In genomic region chr6:71211917-71212316, GRCm38 (mm10) we compare ENCODE assay signal across 32 mouse cellular contexts. TPM values are rescaled to one million over a fixed set of nuclear protein-coding genes. Genes with fewer than 3 reads are reported as not detected.
DNase-seq lines count a peak whose midpoint lies in the region; ATAC-seq and TF ChIP-seq lines count a peak whose summit lies in the region.
"Had no signal": no experiment of that assay in that cellular context is flagged by ENCODE, and none has a peak within 500 bp of the region (broad histone marks: within the 10 kb centered on the region; RNA-seq: fewer than 3 reads in every experiment).

No protein-coding gene starts in this region.

- peak; percentile 72 for ATAC-seq in heart, postnatal 0 days (ENCODE audit: insufficient read depth, low read depth)
- no peak for ATAC-seq in liver, postnatal 0 days
- ATAC-seq: activated CD4-positive, CD25-positive, alpha-beta regulatory T cell, adult 4 months; CD4-positive, CD25-positive, alpha-beta regulatory T cell, adult 4 months; inflammation-experienced regulatory T-cells, adult 6 months; liver, embryonic 12.5 days had no signal

- no peaks in the 10 kb centered on the region for H3K9me3 ChIP-seq in MEL (replicated peaks; ENCODE audit: insufficient read depth, low read length)
- H3K9me3 ChIP-seq in heart, postnatal 0 days (replicated peaks; ENCODE audit: control insufficient read depth, low read length) = 0 out of 2 replicates have a peak, but pooled peaks cover 5% of the 10 kb centered on the region
- H3K9me3 ChIP-seq in liver, postnatal 0 days (ENCODE audit: low read length) = no peaks in the 10 kb centered on the region
- H3K9me3 ChIP-seq: embryonic facial prominence, embryonic 12.5 days; hindbrain, embryonic 15.5 days; liver, embryonic 12.5 days had no signal

- TF ChIP-seq POLR2A in MEL (IDR thresholded peaks at IDR 0.05; ENCODE audit: control insufficient read depth in 1 of 2, insufficient read depth in 1 of 2, low read depth in 1 of 2, low read length in 2 of 2, poor library complexity in 1 of 2) = no peak
- no peak for TF ChIP-seq POLR2A in brain, embryonic 14.5 days (IDR thresholded peaks at IDR 0.05; ENCODE audit: borderline replicate concordance, extremely low read depth, insufficient read depth, insufficient read length, poor library complexity, severe bottlenecking)

- H3K4me3 ChIP-seq in MEL (ENCODE audit: control insufficient read depth in 1 of 2, insufficient read depth in 1 of 2, low read depth in 2 of 2, low read length in 2 of 2) = no peak overlapping the region
- H3K4me3 ChIP-seq in heart, postnatal 0 days (ENCODE audit: low read depth, low read length) = no peak overlapping the region
- H3K4me3 ChIP-seq in liver, postnatal 0 days (ENCODE audit: low read depth, low read length) = no peak overlapping the region
- H3K4me3 ChIP-seq: embryonic facial prominence, embryonic 12.5 days; hindbrain, embryonic 15.5 days; layer of hippocampus, adult 2 months; liver, embryonic 12.5 days had no signal

- no peak for TF ChIP-seq CTCF in MEL (IDR thresholded peaks at IDR 0.05 in 2 of 3, conservative IDR thresholded peaks at IDR 0.05 in 1 of 3; ENCODE audit: control insufficient read depth in 1 of 3, insufficient read depth in 1 of 3, low read depth in 2 of 3, low read length in 3 of 3, poor library complexity in 1 of 3, severe bottlenecking in 1 of 3)
- no peak for TF ChIP-seq CTCF in brain, embryonic 14.5 days (IDR thresholded peaks at IDR 0.05; ENCODE audit: borderline replicate concordance, extremely low read depth, insufficient read depth, insufficient read length)
- TF ChIP-seq CTCF in heart, postnatal 0 days (IDR thresholded peaks at IDR 0.05; ENCODE audit: low read depth) = no peak
- TF ChIP-seq CTCF in liver, postnatal 0 days (IDR thresholded peaks at IDR 0.05; ENCODE audit: low read depth) = no peak

- no peak overlapping the region for H3K9ac ChIP-seq in MEL (ENCODE audit: control insufficient read depth, low read depth, low read length, poor library complexity, severe bottlenecking)
- H3K9ac ChIP-seq in heart, postnatal 0 days (replicated peaks; ENCODE audit: low read depth, low read length) = no peak overlapping the region
- no peak overlapping the region for H3K9ac ChIP-seq in liver, postnatal 0 days (replicated peaks)
- H3K9ac ChIP-seq: embryonic facial prominence, embryonic 12.5 days; hindbrain, embryonic 15.5 days; liver, embryonic 12.5 days had no signal

- no peak for TF ChIP-seq RAD21 in MEL (IDR thresholded peaks at IDR 0.05; ENCODE audit: low read depth, low read length)

- H3K4me1 ChIP-seq in MEL (ENCODE audit: control insufficient read depth in 1 of 2, insufficient read depth in 2 of 2, low read length in 2 of 2) = no peaks in the 10 kb centered on the region
- no peaks in the 10 kb centered on the region for H3K4me1 ChIP-seq in heart, postnatal 0 days (ENCODE audit: control insufficient read depth, insufficient read depth)
- H3K4me1 ChIP-seq in liver, postnatal 0 days (ENCODE audit: insufficient read depth) = peaks cover 4% of the 10 kb centered on the region; the same call in 1 of the 2 replicates
- H3K4me1 ChIP-seq: embryonic facial prominence, embryonic 12.5 days; hindbrain, embryonic 15.5 days; liver, embryonic 12.5 days had no signal

- no peak for TF ChIP-seq EP300 in MEL (IDR thresholded peaks at IDR 0.05; ENCODE audit: low read depth in 1 of 2, low read length in 2 of 2)
- no peak for TF ChIP-seq EP300 in heart, postnatal 0 days (IDR thresholded peaks at IDR 0.05; ENCODE audit: low read depth)
- TF ChIP-seq EP300 in liver, postnatal 0 days (IDR thresholded peaks at IDR 0.05; ENCODE audit: low read depth) = no peak

- no peak overlapping the region for H3K4me2 ChIP-seq in heart, postnatal 0 days (ENCODE audit: low read depth, low read length)
- no peak overlapping the region for H3K4me2 ChIP-seq in liver, postnatal 0 days (ENCODE audit: low read depth, low read length)
- H3K4me2 ChIP-seq: embryonic facial prominence, embryonic 12.5 days; hindbrain, embryonic 15.5 days; liver, embryonic 12.5 days had no signal

- intact Hi-C loops in heart, postnatal 25 days (cut with DNase I) = no loop called here

- no peak overlapping the region for H3K27ac ChIP-seq in MEL (ENCODE audit: control insufficient read depth, low read depth, low read length)
- H3K27ac ChIP-seq in heart, postnatal 0 days (ENCODE audit: low read depth) = no peak overlapping the region
- H3K27ac ChIP-seq in liver, postnatal 0 days (ENCODE audit: low read depth) = no peak overlapping the region
- H3K27ac ChIP-seq: embryonic facial prominence, embryonic 12.5 days; hindbrain, embryonic 15.5 days; layer of hippocampus, adult 2 months; liver, embryonic 12.5 days had no signal

- H3K27me3 ChIP-seq in MEL (ENCODE audit: control insufficient read depth in 1 of 2, insufficient read depth in 2 of 2, low read length in 2 of 2) = peaks cover 0 to 4% of the 10 kb centered on the region in 2 experiments; a peak in 1 of 4 replicates
- no peaks in the 10 kb centered on the region for H3K27me3 ChIP-seq in heart, postnatal 0 days (ENCODE audit: control insufficient read depth, insufficient read depth, low read length)
- H3K27me3 ChIP-seq in liver, postnatal 0 days (ENCODE audit: insufficient read depth, low read length) = no peaks in the 10 kb centered on the region
- H3K27me3 ChIP-seq: embryonic facial prominence, embryonic 12.5 days; hindbrain, embryonic 15.5 days; liver, embryonic 12.5 days had no signal

- WGBS in heart, postnatal 0 days = 12% methylated on average over 7 of the region's 7 CpGs
- WGBS in liver, postnatal 0 days (ENCODE audit: insufficient replicate concordance) = 47% methylated on average over 7 of the region's 7 CpGs

- no peaks in the 10 kb centered on the region for H3K36me3 ChIP-seq in MEL (ENCODE audit: control insufficient read depth in 1 of 2, insufficient read depth in 2 of 2, low read length in 2 of 2)
- H3K36me3 ChIP-seq in heart, postnatal 0 days (replicated peaks; ENCODE audit: control insufficient read depth, insufficient read depth, low read length) = peaks cover 33% of the 10 kb centered on the region
- H3K36me3 ChIP-seq in liver, postnatal 0 days (replicated peaks; ENCODE audit: insufficient read depth, low read length) = no peaks in the 10 kb centered on the region
- H3K36me3 ChIP-seq: embryonic facial prominence, embryonic 12.5 days; hindbrain, embryonic 15.5 days; liver, embryonic 12.5 days had no signal

- DNase-seq in heart, adult 18-20 months = peak; percentile 20 to 35
- no peak for DNase-seq in heart, postnatal 25 days (ENCODE audit: low spot score)
- DNase-seq in MEL (ENCODE audit: low read depth, low spot score) = peak; percentile 10
- DNase-seq in brain, embryonic 14.5 days (ENCODE audit: low read depth) = peak; percentile 34
- DNase-seq in heart, postnatal 0 days (ENCODE audit: low spot score) = peak; percentile 59
- DNase-seq in layer of hippocampus, postnatal 25 days (ENCODE audit: extremely low spot score in 1 of 2, low spot score in 1 of 2) = no peak
- no peak for DNase-seq in liver, postnatal 0 days
- DNase-seq: adrenal gland, adult 2 months; adrenal gland, postnatal 36 days; cerebellum, adult 8-10 months; cerebellum, postnatal 36 days; embryo, embryonic 11 days; gastrocnemius, postnatal 10 days; kidney, adult 2 months; kidney, postnatal 36 days; lung, adult 18-20 months; lung, postnatal 14 days; midbrain, embryonic 14.5 days; thymus, postnatal 4 days had no signal

- no peaks in the 10 kb centered on the region for H3K79me2 ChIP-seq in MEL (ENCODE audit: control insufficient read depth, insufficient read depth, low read length, poor library complexity)

TF ChIP-seq in MEL, 35 proteins besides CTCF, POLR2A, EP300 and RAD21 (continues in another document):
- no peak for TF ChIP-seq MAFK (IDR thresholded peaks at IDR 0.05; ENCODE audit: borderline replicate concordance, low read depth, low read length)
- no peak for TF ChIP-seq JUND (IDR thresholded peaks at IDR 0.05; ENCODE audit: low read depth, low read length)
- TF ChIP-seq ZNF384 (IDR thresholded peaks at IDR 0.05; ENCODE audit: low read depth, low read length) = no peak
- TF ChIP-seq MEF2A (IDR thresholded peaks at IDR 0.05; ENCODE audit: extremely low read depth, insufficient replicate concordance, low read depth, low read length, poor library complexity, severe bottlenecking) = no peak
- no peak for TF ChIP-seq MYC (IDR thresholded peaks at IDR 0.05; ENCODE audit: low read depth, low read length)
- TF ChIP-seq ZKSCAN1 (IDR thresholded peaks at IDR 0.05; ENCODE audit: low read depth, low read length) = no peak
- no peak for TF ChIP-seq ZMIZ1 (IDR thresholded peaks at IDR 0.05; ENCODE audit: low read depth, low read length)
- no peak for TF ChIP-seq HCFC1 (IDR thresholded peaks at IDR 0.05; ENCODE audit: low read depth, low read length)
- no peak for TF ChIP-seq SMC3 (IDR thresholded peaks at IDR 0.05; ENCODE audit: low read depth, low read length)
- no peak for TF ChIP-seq CHD1 (IDR thresholded peaks at IDR 0.05; ENCODE audit: low read depth, low read length)
- TF ChIP-seq BHLHE40 (IDR thresholded peaks at IDR 0.05; ENCODE audit: borderline replicate concordance, low read depth, low read length) = no peak
- no peak for TF ChIP-seq POLR2AphosphoS5 (IDR thresholded peaks at IDR 0.05; ENCODE audit: borderline replicate concordance, low read depth, low read length)

RNA-seq across cellular contexts. Expression of gene Fabp1, which starts 12.3 kb away (rescaled TPM):
- not detected for total RNA-seq in heart, adult 18-20 months (2021)
- total RNA-seq in heart, postnatal 25 days (2021) = not detected
- total RNA-seq in MEL (2012; rRNA removed) = not detected in 2 replicates
- not detected for polyA plus RNA-seq in MEL (2012; ENCODE audit: insufficient read depth in 1 of 2, insufficient read length in 2 of 2, low read depth in 1 of 2, low replicate concordance in 2 of 2, missing spikeins in 1 of 2)
- not detected in 2 replicates for polyA plus RNA-seq in brain, embryonic 14.5 days (2012; rRNA removed)
- not detected in 2 replicates for total RNA-seq in heart, postnatal 0 days (2014; rRNA removed; ENCODE audit: low replicate concordance)
- polyA plus RNA-seq in heart, postnatal 0 days (2015; fragmentation: Nextera tagmentation; extraction: Ambion mirVana) = 0.23 and 0.83 TPM in 2 replicates
- not detected for total RNA-seq in layer of hippocampus, postnatal 25 days (2021)
- polyA plus RNA-seq in liver, postnatal 0 days (2015; fragmentation: Nextera tagmentation; extraction: Ambion mirVana) = 6,645 and 7,607 TPM in 2 replicates
- total RNA-seq: hematopoietic stem cell, adult 5-6 weeks; layer of hippocampus, adult 2 months; layer of hippocampus, postnatal 14 days; left cerebral cortex, adult 8-10 months; left cerebral cortex, postnatal 36 days; monocyte, adult 5-6 weeks had no signal
- polyA plus RNA-seq: activated CD4-positive, CD25-positive, alpha-beta regulatory T cell, adult 4 months; adrenal gland, adult 2 months; CD4-positive, CD25-positive, alpha-beta regulatory T cell, adult 4 months; embryonic facial prominence, embryonic 12.5 days; inflammation-experienced regulatory T-cells, adult 6 months; midbrain, embryonic 14.5 days; neural tube, embryonic 14.5 days had no signal

RNA-seq across cellular contexts. Expression of gene Krcc1, which starts 59.6 kb away (rescaled TPM):
- total RNA-seq in heart, adult 18-20 months (2021) = 10 to 100 TPM; 60.6 to 63.9 TPM
- total RNA-seq in heart, postnatal 25 days (2021) = 10 to 100 TPM; 54.6 to 54.9 TPM
- 19.3 and 25.8 TPM in 2 replicates for total RNA-seq in MEL (2012; rRNA removed)
- polyA plus RNA-seq in MEL (2012; ENCODE audit: insufficient read depth in 1 of 2, insufficient read length in 2 of 2, low read depth in 1 of 2, low replicate concordance in 2 of 2, missing spikeins in 1 of 2) = 10 to 100 TPM in 1 of 2 experiments, not detected in 1; 31.6 TPM
- polyA plus RNA-seq in brain, embryonic 14.5 days (2012; rRNA removed) = 9.3 and 11.1 TPM in 2 replicates
- 47.8 and 51.7 TPM in 2 replicates for total RNA-seq in heart, postnatal 0 days (2014; rRNA removed; ENCODE audit: low replicate concordance)
- polyA plus RNA-seq in heart, postnatal 0 days (2015; fragmentation: Nextera tagmentation; extraction: Ambion mirVana) = 82.5 and 83.7 TPM in 2 replicates
- 10 to 100 TPM; 15.3 to 17.9 TPM for total RNA-seq in layer of hippocampus, postnatal 25 days (2021)
- 47.0 and 49.2 TPM in 2 replicates for polyA plus RNA-seq in liver, postnatal 0 days (2015; fragmentation: Nextera tagmentation; extraction: Ambion mirVana)

Comparison
In these comparisons a context has a peak if more than half of its experiments do, and no peak if none do; other contexts are left out.
1. DNase-seq: peak in heart, adult 18-20 months (2 of 2), MEL (single experiment), brain, embryonic 14.5 days (single experiment) and heart, postnatal 0 days (single experiment); none in heart, postnatal 25 days (single experiment), layer of hippocampus, postnatal 25 days (0 of 2) and liver, postnatal 0 days (single experiment).